Mouse (Mus musculus): ENCODE data around the gene Thsd7b.

DNA sequence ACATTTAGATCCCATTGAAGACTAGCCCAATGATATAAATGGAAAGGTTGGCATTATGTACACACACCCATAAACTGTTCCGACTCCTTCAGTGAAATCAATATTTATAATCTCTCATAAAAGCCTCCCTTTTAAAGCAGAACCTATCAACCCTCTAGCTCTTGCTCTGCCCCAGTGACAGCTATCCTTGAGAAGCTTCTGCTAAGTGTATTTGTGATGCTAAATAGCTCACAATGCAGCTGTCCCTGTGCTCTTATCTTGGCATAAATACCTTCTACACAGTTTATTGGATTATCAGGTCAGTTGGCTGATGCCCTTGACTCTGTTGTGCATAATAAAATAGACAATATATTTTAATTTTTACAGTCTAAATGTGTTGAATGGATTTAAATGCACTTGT, 682.4 kb downstream of the Thsd7b start:
- TF ChIP-seq CTCF (IDR thresholded peaks at IDR 0.05; ENCODE audit: control insufficient read depth, insufficient read depth, low read length) (no peak), POLR2A (IDR thresholded peaks at IDR 0.05; ENCODE audit: borderline replicate concordance, control insufficient read depth, low read depth, low read length) (no peak)

All from bone marrow, adult 2 months (tissue).